Mouse (Mus musculus): ENCODE data around the gene Neurl1a.

Gene Neurl1a

GRCm38 (mm10) chr19:47248296-47248695, 69.7 kb downstream of the Neurl1a start:
- DNase-seq (ENCODE audit: low read depth): no peak

DNA sequence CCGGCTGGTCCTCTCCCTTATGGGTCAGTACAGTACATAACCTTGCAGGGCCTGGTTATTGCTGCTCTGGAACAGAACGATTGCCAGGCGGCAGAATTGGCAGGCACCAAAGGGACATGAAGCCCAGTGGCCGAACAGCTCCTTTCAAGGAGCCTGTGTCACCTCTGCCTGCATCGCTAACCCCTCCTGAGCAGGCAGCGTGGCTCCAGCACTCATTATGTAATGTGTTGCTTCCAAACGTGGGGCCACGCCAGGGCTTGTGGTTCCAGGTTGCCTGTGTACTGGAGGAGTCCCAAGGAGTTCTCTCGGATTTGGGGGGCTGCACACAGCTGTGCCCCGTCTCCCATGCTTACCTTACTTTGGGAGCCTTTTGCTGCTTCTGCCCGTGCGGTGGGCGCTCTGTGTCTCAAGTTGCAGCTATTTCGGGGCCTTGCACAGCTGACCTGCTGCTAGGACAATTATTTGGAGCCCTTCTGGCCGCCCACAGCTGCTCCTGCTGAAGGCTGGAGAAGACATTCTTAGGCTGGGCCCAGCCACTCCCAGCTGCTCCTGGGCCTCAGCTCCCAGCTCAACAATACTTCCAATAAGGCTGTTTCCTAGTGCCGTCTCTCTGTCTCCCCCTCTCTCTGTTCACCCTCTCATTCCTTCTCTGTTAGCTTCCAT, 70.4 kb downstream of the Neurl1a start:
- no peak for DNase-seq (ENCODE audit: low read depth)

GRCm38 (mm10) chr19:47250931-47251330, 72.3 kb downstream of the Neurl1a start:
- no peak for DNase-seq (ENCODE audit: low read depth)

DNA sequence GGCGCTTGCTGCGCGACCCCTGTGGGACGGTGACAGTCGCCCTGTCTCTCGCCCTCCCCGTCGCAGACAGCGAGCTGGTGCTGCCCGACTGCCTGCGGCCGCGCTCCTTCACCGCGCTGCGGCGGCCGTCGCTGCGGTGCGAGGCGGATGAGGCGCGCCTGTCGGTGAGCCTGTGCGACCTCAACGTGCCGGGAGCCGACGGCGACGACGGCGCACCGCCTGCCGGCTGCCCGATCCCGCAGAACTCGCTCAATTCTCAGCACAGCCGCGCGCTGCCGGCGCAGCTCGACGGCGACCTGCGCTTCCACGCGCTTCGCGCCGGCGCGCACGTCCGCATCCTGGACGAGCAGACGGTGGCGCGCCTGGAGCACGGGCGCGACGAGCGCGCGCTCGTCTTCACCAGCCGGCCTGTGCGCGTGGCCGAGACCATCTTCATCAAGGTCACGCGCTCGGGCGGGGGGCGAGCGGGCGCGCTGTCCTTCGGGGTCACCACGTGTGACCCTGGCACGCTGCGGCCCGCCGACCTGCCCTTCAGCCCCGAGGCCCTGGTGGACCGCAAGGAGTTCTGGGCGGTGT, 74.5 kb downstream of the Neurl1a start:
- DNase-seq (ENCODE audit: low read depth): no peak

DNA sequence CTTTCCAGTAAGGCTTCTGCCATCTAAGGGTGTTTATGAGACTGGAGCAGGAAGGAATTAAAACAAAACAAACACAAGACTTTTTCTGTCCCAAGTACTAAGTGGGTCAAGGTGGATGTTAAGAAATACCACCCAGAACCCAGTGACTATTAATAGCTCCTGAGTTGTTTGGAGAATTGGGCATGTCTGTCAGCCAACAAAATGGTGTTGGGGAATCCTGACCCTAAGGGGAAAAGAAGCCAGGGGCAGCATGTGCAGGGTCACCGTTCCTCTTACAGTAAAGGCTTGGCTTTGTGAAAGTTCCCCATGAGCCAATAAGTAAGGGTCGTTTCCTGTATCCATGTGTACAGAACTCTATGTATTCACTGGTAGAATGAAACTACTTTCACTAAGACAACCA, 76.4 kb downstream of the Neurl1a start:
- no peak for DNase-seq (ENCODE audit: low read depth)

DNA sequence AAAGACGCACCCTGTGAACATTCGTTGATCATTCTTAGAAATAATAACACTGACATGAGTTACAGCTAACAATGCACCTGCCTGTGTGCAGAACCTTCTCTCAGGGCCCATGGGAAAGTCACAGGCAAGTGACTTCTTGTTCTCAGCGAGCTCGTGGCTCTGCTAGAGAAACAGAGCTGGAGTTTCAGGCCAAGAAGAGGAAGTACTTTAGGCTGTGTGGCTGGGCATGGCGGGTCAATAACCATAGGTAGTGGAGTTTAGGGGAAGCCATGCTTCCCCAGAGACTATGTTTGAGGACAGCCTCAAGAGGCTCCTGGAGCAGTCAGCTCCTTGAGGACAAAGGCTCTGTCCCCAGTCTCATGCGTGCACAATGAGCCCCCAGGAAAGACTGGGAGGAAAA, 77.3 kb downstream of the Neurl1a start:
- DNase-seq (ENCODE audit: low read depth): no peak

DNA sequence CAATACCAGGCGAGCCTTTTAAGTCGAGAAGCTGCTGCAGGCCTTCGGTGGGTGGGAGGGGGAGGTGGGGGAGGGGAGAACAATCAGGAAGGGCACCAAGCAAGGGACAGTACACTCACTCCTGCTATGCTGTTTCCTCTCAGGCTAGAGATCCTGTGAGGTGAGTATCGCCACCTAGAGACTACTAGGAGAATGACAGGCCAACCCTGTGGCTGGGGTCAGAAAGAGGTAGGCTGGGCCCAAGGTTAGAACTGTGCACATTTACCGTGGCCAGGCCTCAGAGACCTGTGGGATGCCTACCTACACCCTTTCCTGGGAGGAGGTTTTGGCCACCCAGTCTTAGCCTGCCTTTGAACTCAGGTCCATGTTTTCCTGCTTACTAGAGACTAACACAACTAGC, 81.0 kb downstream of the Neurl1a start:
- peak; percentile 37 for DNase-seq (ENCODE audit: low read depth)

- no peak for DNase-seq (ENCODE audit: low read depth)
Measured at GRCm38 (mm10) chr19:47261196-47261595, 82.6 kb downstream of the Neurl1a start.

GRCm38 (mm10) chr19:47263621-47264020, 85.0 kb downstream of the Neurl1a start:
- no peak for DNase-seq (ENCODE audit: low read depth)

DNA sequence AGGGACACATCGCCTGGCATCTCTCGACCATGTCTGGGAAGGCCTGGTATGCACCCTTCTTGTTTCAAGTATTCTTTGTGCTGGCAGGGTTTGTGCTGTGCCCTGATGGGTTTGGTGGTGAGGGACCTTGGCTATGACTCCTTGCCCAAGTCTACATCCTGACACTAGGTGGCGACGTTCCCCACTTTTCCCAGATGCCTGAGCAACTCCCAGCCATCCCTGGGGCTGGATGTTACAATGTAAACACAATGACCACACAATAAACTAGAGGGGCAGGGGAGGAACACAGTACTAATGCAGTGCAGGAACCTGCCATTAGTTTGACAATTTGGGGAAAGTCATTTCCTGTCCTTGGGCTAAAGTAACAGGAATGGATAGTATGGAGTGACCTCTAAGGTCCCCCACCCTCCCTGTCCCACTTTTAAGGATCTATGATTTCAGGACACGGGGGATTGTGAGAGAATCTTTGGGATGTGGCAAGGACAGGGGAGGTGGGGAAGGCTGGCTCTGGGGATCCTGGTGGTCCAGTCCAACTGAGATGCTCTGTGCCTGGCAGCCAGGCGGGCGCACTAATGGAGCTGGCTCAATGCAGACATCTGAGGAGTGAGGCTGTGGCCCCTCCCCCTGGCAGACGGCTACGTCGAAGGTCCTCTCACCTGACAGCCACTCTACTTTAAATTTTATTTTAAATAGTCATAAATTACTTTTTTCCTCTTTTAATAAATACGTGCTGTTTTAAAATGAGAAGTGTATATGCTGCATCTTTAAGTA, 85.9 kb downstream of the Neurl1a start:
- peak; percentile 42 for DNase-seq (ENCODE audit: low read depth)

DNA sequence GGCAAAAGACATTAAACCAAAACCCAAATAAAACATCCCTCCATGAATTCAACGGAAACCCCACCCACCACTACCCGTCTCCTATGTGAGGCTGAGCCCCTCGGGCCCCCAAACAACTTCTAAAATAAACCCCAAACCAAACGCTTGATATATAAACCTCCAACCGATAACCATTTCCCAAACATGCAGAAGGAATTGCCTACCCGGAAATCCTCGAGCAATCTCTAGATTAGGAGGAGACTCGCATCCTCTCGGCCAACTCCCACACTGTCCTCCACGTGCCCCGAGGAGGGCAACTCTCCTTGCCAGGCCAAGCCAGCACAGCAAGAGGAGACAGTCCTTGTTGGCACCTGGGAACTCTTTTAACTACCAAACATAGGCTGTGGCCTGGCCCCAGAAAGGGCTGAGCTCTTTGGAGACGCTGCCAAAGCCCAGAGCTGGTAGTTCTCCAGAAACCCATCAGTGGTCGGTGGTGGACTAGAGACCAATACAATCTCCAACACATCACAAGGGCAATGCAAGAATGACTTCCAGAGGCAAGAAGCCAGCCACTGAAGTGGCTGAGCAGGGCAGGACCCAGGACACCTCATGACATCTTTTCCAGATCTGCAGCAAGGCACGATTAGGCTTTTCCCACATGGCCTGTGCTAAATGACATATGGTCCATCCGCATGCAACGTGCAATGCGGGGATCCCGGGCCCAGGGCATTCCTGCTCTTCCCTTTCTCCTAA, 87.6 kb downstream of the Neurl1a start:
- no peak for DNase-seq (ENCODE audit: low read depth)

GRCm38 (mm10) chr19:47267066-47267465, 88.4 kb downstream of the Neurl1a start:
- DNase-seq (ENCODE audit: low read depth): no peak

- DNase-seq (ENCODE audit: low read depth): peak; percentile 17
Measured at GRCm38 (mm10) chr19:47269729-47270128, 91.1 kb downstream of the Neurl1a start.

- no peak for DNase-seq (ENCODE audit: low read depth)
Measured at GRCm38 (mm10) chr19:47270520-47270919, 91.9 kb downstream of the Neurl1a start.

- no peak for DNase-seq (ENCODE audit: low read depth)
Measured at GRCm38 (mm10) chr19:47276730-47277129, 98.1 kb downstream of the Neurl1a start.

DNA sequence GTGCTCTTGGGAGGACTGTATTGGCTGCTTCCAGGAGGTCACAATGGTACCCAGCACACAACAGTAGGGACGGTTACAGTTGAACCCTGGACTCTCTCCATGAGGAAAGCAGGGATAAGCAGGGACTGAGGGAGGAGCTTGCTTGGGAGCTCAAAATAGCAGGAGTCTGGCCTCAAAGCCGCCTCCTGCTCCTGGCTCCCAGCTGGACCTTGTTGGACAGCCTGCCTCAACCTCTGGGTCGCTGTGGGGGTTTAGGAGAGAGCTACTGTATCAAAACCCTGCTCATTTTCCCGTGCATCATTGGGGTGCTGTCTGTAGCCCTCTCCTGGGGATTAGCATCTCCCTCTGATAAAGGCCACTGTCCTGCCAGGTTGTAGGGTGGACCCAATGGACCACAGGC, 100.8 kb downstream of the Neurl1a start:
- no peak for DNase-seq (ENCODE audit: low read depth)

- DNase-seq (ENCODE audit: low read depth): no peak
Measured at GRCm38 (mm10) chr19:47279788-47280532, 101.3 kb downstream of the Neurl1a start.

DNA sequence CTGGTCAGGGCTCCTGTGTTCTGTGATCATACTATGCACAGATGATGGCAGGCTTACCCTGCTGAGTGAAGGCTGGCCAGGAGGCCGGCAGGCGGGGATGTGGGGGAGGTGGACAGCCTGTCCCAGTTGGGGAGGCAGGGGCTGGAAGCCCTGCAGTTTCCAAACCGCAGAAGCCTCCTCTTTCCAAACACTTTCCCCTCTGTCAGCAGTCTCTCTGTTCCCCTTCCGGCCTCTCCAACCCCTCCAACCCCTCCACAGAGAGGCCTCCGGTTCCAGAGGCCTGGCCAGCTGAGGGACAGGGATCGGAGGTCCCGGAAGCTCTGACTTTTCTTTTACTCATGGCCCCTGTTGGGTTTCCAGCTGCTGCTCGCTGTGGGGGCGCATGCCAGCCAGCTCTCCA, 102.3 kb downstream of the Neurl1a start:
- DNase-seq (ENCODE audit: low read depth): no peak

- no peak for DNase-seq (ENCODE audit: low read depth)
Measured at GRCm38 (mm10) chr19:47282050-47282454, 103.4 kb downstream of the Neurl1a start.

- DNase-seq (ENCODE audit: low read depth): no peak
Measured at GRCm38 (mm10) chr19:47282688-47283215, 104.1 kb downstream of the Neurl1a start.

DNA sequence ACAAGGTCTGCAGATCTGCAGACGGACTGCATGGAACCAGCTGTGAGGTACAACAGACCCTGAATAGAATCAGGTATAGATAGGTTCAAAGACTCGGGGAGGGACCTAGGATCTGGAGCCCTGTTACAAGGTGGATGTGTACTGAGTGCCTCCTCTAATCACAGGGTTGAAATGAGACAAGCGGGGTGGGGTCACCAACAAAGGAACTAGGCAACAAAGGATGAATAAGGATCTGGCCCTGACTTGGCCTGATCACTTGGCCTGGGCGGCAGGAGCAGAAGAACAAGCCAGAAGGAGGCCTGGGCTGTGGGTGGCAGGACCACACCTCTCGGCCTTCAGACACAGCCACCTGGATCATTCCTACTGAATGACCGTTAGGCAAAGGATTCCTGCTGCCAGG, 107.0 kb downstream of the Neurl1a start:
- no peak for DNase-seq (ENCODE audit: low read depth)
